Mouse (Mus musculus) ES-E14 (cell line): ENCODE data around the gene Ncam1.

Experiments
- HCFC1 ChIP-seq: IDR thresholded peaks from 2 replicates; pipeline ENCODE4 v1.6.1; 2012; ENCODE audit warnings: low read length, inconsistent platforms, borderline replicate concordance; ENCODE audit not compliant: insufficient read depth
- MAFK ChIP-seq: IDR thresholded peaks from 2 replicates; pipeline ENCODE4 v1.6.1; 2014; ENCODE audit warnings: mild to moderate bottlenecking, low read depth, low read length, inconsistent platforms; ENCODE audit not compliant: insufficient read depth
- ZC3H11A ChIP-seq: IDR thresholded peaks from 2 replicates; pipeline ENCODE4 v1.6.1; 2012; ENCODE audit warnings: low read depth, mild to moderate bottlenecking, inconsistent platforms, low read length, borderline replicate concordance

- TF ChIP-seq MAFK (no peak), HCFC1 (no peak), ZC3H11A (no peak)
Measured at GRCm38 (mm10) chr9:49605351-49605750, 193.4 kb downstream of the Ncam1 start.
